Mouse (Mus musculus) lung, postnatal 14 days (tissue): ENCODE measurements at regions not wholly inside any gene's neighbourhood (a gene's known extent, or its start where the extent isn't known, plus 50 kb on each side); places are given as distances from the start of the nearest gene placed in this dataset.

Experiments used
- DNase-seq: peaks from one replicate; pipeline ENCODE4 v3.0.0; 2021

DNA sequence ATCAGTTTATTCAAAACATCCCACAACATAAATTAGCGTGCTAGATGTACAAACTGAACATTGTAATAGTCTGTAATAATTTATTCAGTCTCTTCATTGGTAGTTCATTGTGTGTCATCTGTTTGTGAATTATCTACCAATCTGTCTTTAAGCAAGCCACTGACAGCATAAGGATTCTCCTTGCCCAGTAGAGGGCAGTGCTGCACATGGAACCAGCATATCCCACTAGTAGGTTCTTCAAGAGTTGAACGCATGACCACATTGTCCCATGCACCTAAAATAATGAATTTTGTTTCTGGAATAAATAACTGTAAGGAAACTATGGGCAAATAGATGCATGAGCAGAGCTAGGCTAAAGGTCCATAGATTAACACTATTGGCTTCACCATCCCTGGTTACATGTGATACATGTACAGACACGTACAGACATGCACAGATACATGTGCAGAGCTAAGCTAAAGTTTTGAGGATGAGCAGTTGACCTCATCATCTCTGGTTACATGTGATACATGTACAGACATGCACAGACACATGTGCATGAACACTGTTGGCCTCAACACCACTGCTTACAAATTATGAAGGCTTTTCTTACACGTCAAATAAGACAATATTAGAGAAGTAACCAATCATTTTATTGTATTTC lies 143.0 kb upstream of the Ctnnd2 start:
- DNase-seq = peak; percentile 64

DNA sequence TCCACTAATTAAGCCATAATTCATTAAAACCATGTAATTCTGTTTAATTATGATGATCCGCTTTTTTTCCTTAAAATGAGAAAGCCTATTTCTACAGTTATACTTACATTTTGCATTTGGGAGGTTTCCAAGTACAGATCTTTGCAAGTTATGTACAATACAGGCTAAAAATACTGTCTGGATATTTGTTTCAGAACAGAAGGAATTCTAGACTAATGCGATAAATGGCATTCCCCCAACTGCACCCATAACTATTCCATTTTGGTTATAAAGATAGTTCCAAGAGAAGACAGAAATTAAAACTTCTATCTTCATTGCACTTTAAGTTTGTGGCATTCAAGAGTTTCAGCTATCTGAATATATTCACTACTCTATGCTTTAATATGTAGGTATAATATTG lies 137.0 kb upstream of the Ctnnd2 start:
- no peak for DNase-seq

GRCm38 (mm10) chr15:30050851-30051250 lies 121.5 kb upstream of the Ctnnd2 start:
- no peak for DNase-seq

DNA sequence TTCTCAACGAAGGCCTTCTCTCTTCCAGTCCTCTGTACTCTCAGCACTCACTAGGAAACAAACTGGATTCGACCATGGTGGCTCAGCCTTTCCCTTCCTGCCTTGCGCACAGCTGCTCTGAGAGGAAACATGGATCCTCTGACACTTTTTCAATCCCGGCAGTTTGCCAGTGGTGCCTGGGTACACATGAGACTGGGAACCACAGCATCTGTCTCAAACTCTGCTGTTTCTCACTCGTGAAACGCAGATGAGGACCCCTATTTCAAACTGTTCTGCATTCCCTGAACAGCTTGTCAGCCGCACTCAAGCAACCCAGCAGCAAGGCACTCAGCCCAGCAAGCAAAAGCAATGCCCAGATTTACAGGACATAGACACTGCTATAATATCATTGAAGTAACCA lies 112.6 kb upstream of the Ctnnd2 start:
- DNase-seq = no peak

- no peak for DNase-seq
Observed at GRCm38 (mm10) chr15:30060505-30061342, 111.7 kb upstream of the Ctnnd2 start.

GRCm38 (mm10) chr15:30071668-30072067 lies 100.7 kb upstream of the Ctnnd2 start:
- DNase-seq = no peak

DNA sequence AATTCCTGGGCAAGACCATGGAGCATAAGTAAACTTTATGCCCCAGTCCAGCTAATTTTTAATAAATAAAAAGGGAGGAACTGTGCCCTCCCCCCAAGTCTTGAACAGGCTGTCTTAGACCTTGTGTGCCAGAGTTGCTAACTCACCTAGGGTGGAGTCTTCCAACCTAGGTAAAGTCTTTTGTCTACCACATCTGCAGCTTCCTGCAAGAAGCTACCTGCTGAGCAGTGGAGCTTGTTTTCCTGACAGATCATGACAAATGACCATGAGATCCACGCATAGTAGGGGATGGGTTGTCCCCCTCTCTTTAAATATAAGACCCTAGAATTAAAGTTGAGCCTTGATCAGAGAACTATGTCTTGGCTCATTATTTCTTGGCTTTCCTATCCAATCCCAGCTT lies 100.1 kb upstream of the Ctnnd2 start:
- no peak for DNase-seq

DNA sequence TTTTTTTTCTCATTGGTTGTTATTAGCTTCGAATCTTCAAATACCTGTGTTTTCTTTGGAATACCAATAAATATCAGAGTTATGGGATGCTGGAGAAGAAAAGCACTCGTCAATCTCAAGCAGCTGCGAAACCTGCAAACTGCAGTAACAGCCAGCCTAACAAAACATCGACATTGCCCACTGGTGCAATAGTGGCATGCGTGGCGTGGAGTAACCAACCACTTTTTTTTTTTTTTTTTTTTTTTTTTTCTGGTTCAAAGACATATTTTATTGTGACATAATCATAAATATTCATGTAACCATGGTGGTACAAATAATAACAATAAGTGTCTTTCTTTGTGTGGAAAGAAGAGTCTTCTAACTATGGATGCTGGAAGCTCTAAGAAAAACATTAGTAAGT lies 85.3 kb upstream of the Ctnnd2 start:
- DNase-seq = no peak

- DNase-seq = no peak
Observed at GRCm38 (mm10) chr15:30122061-30122460, 50.3 kb upstream of the Ctnnd2 start.
